In the genomic region with DNA sequence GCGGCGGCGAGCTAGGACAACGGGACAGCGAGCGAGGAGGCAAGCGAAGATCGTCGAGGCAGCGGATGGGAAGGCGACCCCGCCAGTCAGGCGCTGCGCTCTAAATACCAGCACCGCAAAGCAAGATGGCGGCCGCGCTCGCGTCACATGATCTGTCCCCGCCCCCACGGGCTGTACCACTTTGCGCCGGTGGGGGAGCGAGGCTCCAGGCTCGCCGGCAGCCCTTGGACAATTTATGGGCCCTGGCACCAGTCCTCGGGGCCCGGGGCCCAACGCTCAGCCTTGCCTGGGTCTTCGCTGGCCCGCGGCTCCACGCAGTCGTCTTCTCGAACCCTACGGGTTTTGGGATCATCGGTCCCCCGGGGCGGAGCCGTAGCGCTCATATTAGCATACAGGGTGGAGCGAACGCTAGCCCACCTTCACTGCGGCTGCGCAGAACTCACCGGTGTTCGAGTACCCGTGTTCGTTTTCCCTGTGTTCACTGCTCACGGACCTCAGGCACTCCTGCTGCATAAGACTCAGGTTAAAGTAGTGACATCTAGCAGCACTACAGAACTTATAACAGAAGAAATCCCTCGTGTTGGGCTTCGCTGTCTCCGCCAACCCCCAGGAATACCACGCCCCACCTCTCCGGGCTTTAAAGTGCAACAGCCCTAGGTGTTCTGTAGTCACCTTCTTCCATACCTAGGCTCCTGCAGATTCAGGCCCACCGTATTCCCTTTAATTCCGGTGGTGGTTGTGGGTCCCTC, we compare ENCODE assay signal across 8 mouse cellular contexts. TPM values are rescaled to one million over a fixed set of nuclear protein-coding genes. Genes with fewer than 3 reads are reported as not detected.
DNase-seq lines count a peak whose midpoint lies in the region; ATAC-seq lines count a peak whose summit lies in the region.

A gene (minus strand): TSS at position 386 of the 749 bp plus-strand sequence.

- intact Hi-C loops in left cerebral cortex, postnatal 14 days (cut with DNase I) = loop anchor here (5.0 to 10.0 kb wide), 3 partner anchors 38 to 215 kb away; a partner anchor contains a TSS

- peaks cover 13% of the 10 kb centered on the region for H3K4me1 ChIP-seq in intestine, embryonic 14.5 days (replicated peaks; ENCODE audit: control insufficient read depth, insufficient read depth, low read length)

- H3K36me3 ChIP-seq in intestine, embryonic 14.5 days (ENCODE audit: control insufficient read depth, insufficient read depth, low read length) = peaks cover 29% of the 10 kb centered on the region

- H3K4me3 ChIP-seq in intestine, embryonic 14.5 days (ENCODE audit: low read depth, low read length) = peak within 1 kb of the TSS; percentile 74

- no peaks in the 10 kb centered on the region for H3K9me3 ChIP-seq in intestine, embryonic 14.5 days (ENCODE audit: control insufficient read depth, low read length)

- peak within 1 kb of the TSS; percentile 88 for H3K4me2 ChIP-seq in intestine, embryonic 14.5 days (ENCODE audit: low read length)

- ATAC-seq in intestine, embryonic 14.5 days (replicated peaks; ENCODE audit: low FRiP score, low TSS enrichment, low read depth) = peak; percentile 89

- DNase-seq in adrenal gland, adult (ENCODE audit: inconsistent age in 2 of 2, low spot score in 1 of 2) = peak; percentile 95 to 99
- DNase-seq in embryo, embryonic 10.5 days (ENCODE audit: low spot score) = peak; percentile 96
- peak; percentile 91 for DNase-seq in gastrocnemius, postnatal 25 days
- peak; percentile 98 for DNase-seq in intestine, embryonic 14.5 days (ENCODE audit: low spot score)
- DNase-seq in left cerebral cortex, postnatal 14 days (ENCODE audit: low spot score in 2 of 2) = peak; percentile 97
- DNase-seq in mesoderm, embryonic 11.5 days (ENCODE audit: low read depth, low spot score) = peak; percentile 95
- peak; percentile 94 to 95 for DNase-seq in right cerebral cortex, postnatal 36 days (ENCODE audit: low spot score in 2 of 2)
- DNase-seq in yolk sac, embryonic 10.5 days (ENCODE audit: low spot score) = peak; percentile 95

- whole genome bisulfite sequencing in intestine, embryonic 14.5 days = under 1% methylated on average over 58 of the region's 58 CpGs

- H3K9ac ChIP-seq in intestine, embryonic 14.5 days (ENCODE audit: low read length) = peak within 1 kb of the TSS; percentile 84

- no peaks in the 10 kb centered on the region for H3K27me3 ChIP-seq in intestine, embryonic 14.5 days (replicated peaks; ENCODE audit: control insufficient read depth, insufficient read depth, low read length)

- H3K27ac ChIP-seq in intestine, embryonic 14.5 days (ENCODE audit: low read depth) = peak within 1 kb of the TSS; percentile 94

RNA-seq across cellular contexts. Expression of the gene that starts here (rescaled TPM):
- total RNA-seq in gastrocnemius, postnatal 25 days (2021) = 100 to 1,000 TPM; 145 to 159 TPM
- polyA plus RNA-seq in intestine, embryonic 14.5 days (2014; fragmentation: Nextera tagmentation; extraction: Ambion mirVana) = 556 and 564 TPM in 2 replicates
- 1,000 to 10,000 TPM; 1,506 to 1,590 TPM for total RNA-seq in left cerebral cortex, postnatal 14 days (2021)

Comparison
In these comparisons a context has a peak if more than half of its experiments do, and no peak if none do; other contexts are left out.
1. Peak in every context shown above with its lines: DNase-seq, ATAC-seq, H3K4me3 ChIP-seq and H3K27ac ChIP-seq.
2. RNA of the gene that starts here (total RNA-seq): 1,506 to 1,590 TPM in left cerebral cortex, postnatal 14 days; 145 to 159 TPM in gastrocnemius, postnatal 25 days; every median in the first group is over 4 times any median in the second.